Mouse (Mus musculus) spleen, adult 10 weeks (tissue): ENCODE data around the gene Slc35f2. TPM values are rescaled to one million over a fixed set of nuclear protein-coding genes. Genes with fewer than 3 reads are reported as not detected.

Source experiments
- polyA plus RNA-seq: library from polyadenylated mRNA; stranded (reverse); fragments of 350-450 nt; fragmentation: Illumina TruSeq; extraction: RNeasy Lipid Tissue Mini Kit (QIAGEN cat#74804); gene quantifications from one replicate; pipeline ENCODE4 v1.2.3, GENCODE M21; 2015; ENCODE audit warnings: low replicate concordance; ENCODE audit not compliant: insufficient read depth

Slc35f2 gene
- 4.8 TPM for polyA plus RNA-seq

DNA sequence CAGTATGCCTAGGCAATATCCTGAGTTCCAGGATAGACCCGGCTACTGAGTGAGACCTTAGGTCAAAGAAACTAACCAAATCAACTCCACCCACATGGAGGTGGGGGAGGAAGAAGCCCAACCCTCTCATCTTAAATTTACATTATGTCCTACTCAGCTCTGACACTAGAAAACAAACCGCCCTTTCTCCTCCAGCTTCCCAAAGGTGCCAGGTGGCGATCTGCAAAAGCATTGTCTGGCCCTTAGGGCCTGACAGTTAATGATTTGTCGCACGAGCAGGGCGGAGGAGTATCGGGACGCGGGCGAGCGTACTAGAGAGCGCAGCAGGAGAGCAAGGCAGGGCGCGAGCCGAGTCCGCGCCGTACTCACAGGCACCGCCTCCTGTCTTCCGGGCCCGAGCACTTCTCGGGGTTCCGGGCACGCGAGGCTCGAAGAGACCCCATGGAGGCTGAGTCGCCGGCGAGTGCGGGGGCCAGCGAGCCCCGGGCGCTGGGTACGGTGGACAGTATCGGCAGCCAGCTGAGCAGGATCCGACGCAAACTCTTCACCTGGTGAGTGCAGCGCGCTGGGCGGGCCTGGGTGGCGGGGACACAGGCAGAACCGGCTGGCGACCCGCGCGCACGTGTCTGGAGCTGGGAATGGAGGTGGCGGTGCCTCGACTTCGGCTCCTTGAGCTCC lies at the start of gene Slc35f2:
TSS of gene Slc35f2 (plus strand) at position 195 of the 678 bp plus-strand sequence.

GRCm38 (mm10) chr9:53849864-53850263 lies 78.5 kb downstream of the Slc35f2 start, which contains the start of gene Sln:
Gene Sln, plus strand, starts transcription at chr9:53850164.

Other genes starting within 250 kb of the Slc35f2 start
- gene Atm, start 234.8 kb upstream of the Slc35f2 start, polyA plus RNA-seq: 36.4 TPM
- gene Npat, start 234.5 kb upstream of the Slc35f2 start, polyA plus RNA-seq: 18.6 TPM
- 43.9 TPM for gene Acat1, start 161.2 kb upstream of the Slc35f2 start, polyA plus RNA-seq
- gene Cul5, start 101.5 kb upstream of the Slc35f2 start, polyA plus RNA-seq: 29.9 TPM
- 12.5 TPM for gene Rab39, start 65.3 kb upstream of the Slc35f2 start, polyA plus RNA-seq
- 0.36 TPM for gene Sln, start 78.6 kb downstream of the Slc35f2 start, polyA plus RNA-seq
- gene Elmod1, start 203.8 kb downstream of the Slc35f2 start, polyA plus RNA-seq: not detected